Mouse (Mus musculus) intestine, postnatal 0 days (tissue): ENCODE results near the gene Nfatc2ip. TPM values are rescaled to one million over a fixed set of nuclear protein-coding genes. Genes with fewer than 3 reads are reported as not detected.

Source experiments
- ATAC-seq: fragments of 200-750 bp; cut with Nextera tagmentation; 2 replicates; pipeline ENCODE4 v1.8.0; 2017; ENCODE audit warnings: mild to moderate bottlenecking, moderate TSS enrichment, moderate library complexity
- H3K27ac ChIP-seq: fragments of 300-500 bp; sonication (generic); 2 replicates; pipeline ENCODE4 v1.5.1; 2014; ENCODE audit warnings: mild to moderate bottlenecking, low read depth, low read length, moderate library complexity
- H3K27me3 ChIP-seq: fragments of 300-500 bp; sonication (generic); replicated peaks from 2 replicates; pipeline ENCODE4 v1.6.1; 2014; ENCODE audit warnings: low read length, mixed read lengths; ENCODE audit not compliant: control insufficient read depth, insufficient read depth
- H3K36me3 ChIP-seq: fragments of 300-500 bp; sonication (generic); 2 replicates; pipeline ENCODE4 v1.6.1; 2014; ENCODE audit warnings: mild to moderate bottlenecking, moderate library complexity; ENCODE audit not compliant: control insufficient read depth, insufficient read depth
- H3K4me1 ChIP-seq: fragments of 300-500 bp; sonication (generic); replicated peaks from 2 replicates; pipeline ENCODE4 v1.6.1; 2014; ENCODE audit warnings: antibody characterized with exemption, low read length, mixed read lengths; ENCODE audit not compliant: control insufficient read depth, insufficient read depth
- H3K4me2 ChIP-seq: fragments of 300-500 bp; sonication (generic); replicated peaks from 2 replicates; pipeline ENCODE4 v1.6.1; 2014; ENCODE audit warnings: low read depth, mild to moderate bottlenecking, moderate library complexity
- H3K4me3 ChIP-seq: fragments of 300-500 bp; sonication (generic); 2 replicates; pipeline ENCODE4 v1.5.1; 2014; ENCODE audit warnings: low read depth, low read length
- H3K9ac ChIP-seq: fragments of 300-500 bp; sonication (generic); 2 replicates; pipeline ENCODE4 v1.6.1; 2014; ENCODE audit warnings: mild to moderate bottlenecking, low read depth, low read length
- H3K9me3 ChIP-seq: fragments of 300-500 bp; sonication (generic); 2 replicates; pipeline ENCODE4 v1.6.1; 2016; ENCODE audit warnings: mixed run types; ENCODE audit not compliant: control insufficient read depth
- CTCF ChIP-seq: sonication (generic); IDR thresholded peaks from 2 replicates; pipeline ENCODE4 v1.5.1; 2016; ENCODE audit warnings: low read depth, mild to moderate bottlenecking, control low read depth, antibody characterized with exemption, moderate library complexity
- WGBS: fragments of 180-500 bp; shearing (Covaris S2); extraction: QIAGEN DNeasy Blood & Tissue Kit; methylation state at CpG from one replicate; pipeline ENCODE4 v1.1.7; 2014; 5-methylcytosine and 5-hydroxymethylcytosine counted together
- polyA plus RNA-seq: library from polyadenylated mRNA; unstranded; fragments of >200 nt; fragmentation: Nextera tagmentation; extraction: Ambion mirVana; gene quantifications from 2 replicates; pipeline ENCODE4 v1.2.1, GENCODE M21; 2015

Gene Nfatc2ip
- polyA plus RNA-seq, 1 experiment from 2014 or later, result 2.1 TPM

- Histone ChIP-seq H3K4me3 (no peak overlapping the region), H3K4me1 (no peaks in the 10 kb centered on the region), H3K27me3 (no peaks in the 10 kb centered on the region), H3K36me3 (peaks cover 14% of the 10 kb centered on the region; the same call in 1 of the 2 replicates), H3K9me3 (no peaks in the 10 kb centered on the region), H3K9ac (no peak overlapping the region), H3K27ac (no peak overlapping the region), H3K4me2 (no peak overlapping the region)
- no peak for ATAC-seq
- no peak for TF ChIP-seq CTCF
- 77% methylated on average over 6 of the region's 6 CpGs for WGBS
Measured at GRCm38 (mm10) chr7:126363038-126363437, 33.5 kb downstream of the Nfatc2ip start.

- H3K9ac ChIP-seq, result no peak overlapping the region
- H3K9me3 ChIP-seq, result no peaks in the 10 kb centered on the region
- no peaks in the 10 kb centered on the region for H3K4me1 ChIP-seq
- H3K4me2 ChIP-seq, result no peak overlapping the region
- 66% methylated on average over 13 of the region's 13 CpGs for WGBS
- H3K4me3 ChIP-seq, result no peak overlapping the region
- no peak for ATAC-seq
- no peak overlapping the region for H3K27ac ChIP-seq
- H3K27me3 ChIP-seq, result no peaks in the 10 kb centered on the region
- no peak for TF ChIP-seq CTCF
- H3K36me3 ChIP-seq, result 0 out of 2 replicates have a peak, but pooled peaks cover 4% of the 10 kb centered on the region
Measured at GRCm38 (mm10) chr7:126359049-126359448, 37.5 kb downstream of the Nfatc2ip start.

GRCm38 (mm10) chr7:126358413-126358812 is 38.1 kb downstream of the Nfatc2ip start:
- Histone ChIP-seq H3K27ac (no peak overlapping the region), H3K4me1 (no peaks in the 10 kb centered on the region), H3K9ac (no peak overlapping the region), H3K9me3 (no peaks in the 10 kb centered on the region), H3K36me3 (no peaks in the 10 kb centered on the region), H3K4me3 (no peak overlapping the region), H3K4me2 (no peak overlapping the region), H3K27me3 (no peaks in the 10 kb centered on the region)
- 96% methylated on average over 9 of the region's 9 CpGs for WGBS
- TF ChIP-seq CTCF, result no peak
- ATAC-seq, result no peak

DNA sequence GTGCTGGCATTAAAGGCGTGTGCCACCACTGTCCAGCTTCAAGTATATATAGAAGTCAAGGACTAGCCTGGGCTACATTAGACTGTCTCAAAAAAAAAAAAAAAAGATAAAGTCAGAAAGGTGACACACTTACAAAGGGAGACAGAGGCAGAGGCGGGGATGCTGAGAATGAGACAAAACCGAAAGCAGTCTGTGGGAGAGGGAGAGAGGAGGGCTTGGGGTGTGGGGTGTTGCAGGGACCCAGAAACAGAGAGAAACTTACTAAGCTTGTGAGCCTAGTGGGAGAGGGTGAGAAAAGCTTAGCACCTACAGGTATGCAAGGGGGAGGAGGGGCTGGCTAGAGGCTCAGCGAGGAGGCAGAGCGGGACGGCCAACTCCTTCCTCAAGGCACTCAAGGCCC is 38.7 kb downstream of the Nfatc2ip start:
- Histone ChIP-seq H3K4me1 (no peaks in the 10 kb centered on the region), H3K36me3 (no peaks in the 10 kb centered on the region), H3K27me3 (no peaks in the 10 kb centered on the region), H3K9me3 (no peaks in the 10 kb centered on the region), H3K27ac (no peak overlapping the region), H3K4me3 (no peak overlapping the region), H3K9ac (no peak overlapping the region), H3K4me2 (no peak overlapping the region)
- WGBS, result 87% methylated on average over 6 of the region's 6 CpGs
- ATAC-seq, result no peak
- no peak for TF ChIP-seq CTCF

DNA sequence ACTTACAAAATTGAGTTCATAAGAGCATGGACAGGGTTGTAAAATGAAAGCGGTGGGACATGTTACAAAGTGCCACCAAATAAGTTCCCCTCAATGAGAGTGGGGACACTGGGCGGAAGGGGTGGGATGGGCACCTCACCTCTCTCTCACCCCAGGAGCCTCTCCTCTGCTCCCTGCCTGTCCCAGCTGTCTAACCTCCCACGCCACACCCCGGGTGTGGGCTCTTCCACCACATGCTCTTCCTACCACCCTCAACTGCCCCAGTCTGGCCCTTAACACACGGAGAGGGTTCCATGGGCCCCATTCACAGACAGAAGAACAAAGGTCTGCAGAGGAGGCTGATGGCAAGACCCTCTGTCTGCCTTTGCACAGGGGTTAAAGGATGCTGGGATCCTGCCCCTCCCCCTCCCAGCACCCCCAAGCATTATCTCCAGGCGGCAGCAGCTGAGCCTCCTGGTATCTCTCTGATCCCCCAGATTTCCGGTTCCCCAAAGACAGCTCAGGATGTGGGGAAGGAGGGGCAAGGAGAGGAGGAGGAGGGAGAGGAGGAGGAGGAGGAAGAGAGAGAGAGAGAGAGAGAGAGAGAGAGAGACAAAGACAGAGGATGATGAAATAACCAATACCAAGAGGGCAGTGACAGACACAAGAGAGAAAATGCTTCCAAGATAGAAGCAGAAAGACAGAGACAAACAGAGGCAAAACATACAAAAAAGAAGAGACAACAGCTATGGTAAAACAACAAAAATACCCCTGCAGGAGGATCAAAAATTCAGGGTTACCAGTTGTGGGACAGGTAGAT is 39.5 kb downstream of the Nfatc2ip start:
- ATAC-seq, result no peak
- 43% methylated on average over 7 of the region's 7 CpGs for WGBS
- Histone ChIP-seq H3K4me3 (no peak overlapping the region), H3K36me3 (no peaks in the 10 kb centered on the region), H3K9ac (no peak overlapping the region), H3K4me2 (no peak overlapping the region), H3K27me3 (no peaks in the 10 kb centered on the region), H3K4me1 (no peaks in the 10 kb centered on the region), H3K27ac (no peak overlapping the region), H3K9me3 (no peaks in the 10 kb centered on the region)
- no peak for TF ChIP-seq CTCF

DNA sequence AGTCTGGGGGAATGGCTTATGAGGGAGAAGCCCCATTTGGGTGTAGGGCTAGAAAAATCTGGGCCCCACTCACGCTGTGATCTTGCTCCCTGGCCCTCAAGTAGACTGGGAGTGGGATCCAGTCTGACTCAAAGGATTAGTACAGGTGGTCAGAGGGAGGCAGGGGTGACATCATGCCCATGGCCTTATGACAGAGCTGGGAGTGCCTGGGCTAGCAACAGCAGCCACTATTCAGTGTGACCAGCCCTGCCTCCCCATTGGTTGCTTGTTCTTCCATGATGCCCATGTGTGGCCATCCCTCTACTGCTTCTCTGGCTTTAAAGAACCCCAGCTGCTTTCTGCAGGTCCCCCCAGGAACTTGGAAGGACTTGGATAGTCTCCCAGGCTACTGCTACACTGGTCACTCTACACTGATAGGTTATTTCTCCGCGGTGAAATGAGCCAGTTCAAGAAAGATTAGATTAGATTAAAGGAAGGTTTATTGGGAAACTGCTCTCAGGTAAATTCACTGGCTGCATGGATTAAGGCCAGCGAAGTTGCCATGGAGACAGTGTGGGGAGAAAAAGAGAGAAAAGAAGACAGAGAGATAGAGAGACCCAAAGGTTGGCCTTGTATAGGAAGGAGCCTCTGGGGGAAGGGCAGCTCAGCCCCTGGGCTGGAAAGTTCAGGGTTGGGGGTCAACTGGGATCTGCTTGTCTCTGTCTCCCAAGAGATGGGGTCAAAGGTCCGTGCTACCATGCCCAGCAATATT is 40.5 kb downstream of the Nfatc2ip start:
- H3K4me3 ChIP-seq, result no peak overlapping the region
- no peak for ATAC-seq
- H3K4me1 ChIP-seq, result no peaks in the 10 kb centered on the region
- WGBS, result 38% methylated on average over 5 of the region's 5 CpGs
- H3K27me3 ChIP-seq, result no peaks in the 10 kb centered on the region
- TF ChIP-seq CTCF, result no peak
- no peak overlapping the region for H3K4me2 ChIP-seq
- no peak overlapping the region for H3K27ac ChIP-seq
- no peaks in the 10 kb centered on the region for H3K36me3 ChIP-seq
- H3K9ac ChIP-seq, result no peak overlapping the region
- H3K9me3 ChIP-seq, result no peaks in the 10 kb centered on the region
